Mouse (Mus musculus) intestine, postnatal 0 days (tissue): ENCODE results near the gene Cask. TPM values are rescaled to one million over a fixed set of nuclear protein-coding genes. Genes with fewer than 3 reads are reported as not detected.

Source experiments
- ATAC-seq: fragments of 200-750 bp; cut with Nextera tagmentation; 2 replicates; pipeline ENCODE4 v1.8.0; 2017; ENCODE audit warnings: mild to moderate bottlenecking, moderate TSS enrichment, moderate library complexity
- H3K27ac ChIP-seq: fragments of 300-500 bp; sonication (generic); 2 replicates; pipeline ENCODE4 v1.5.1; 2014; ENCODE audit warnings: mild to moderate bottlenecking, low read depth, low read length, moderate library complexity
- H3K27me3 ChIP-seq: fragments of 300-500 bp; sonication (generic); replicated peaks from 2 replicates; pipeline ENCODE4 v1.6.1; 2014; ENCODE audit warnings: low read length, mixed read lengths; ENCODE audit not compliant: control insufficient read depth, insufficient read depth
- H3K36me3 ChIP-seq: fragments of 300-500 bp; sonication (generic); 2 replicates; pipeline ENCODE4 v1.6.1; 2014; ENCODE audit warnings: mild to moderate bottlenecking, moderate library complexity; ENCODE audit not compliant: control insufficient read depth, insufficient read depth
- H3K4me1 ChIP-seq: fragments of 300-500 bp; sonication (generic); replicated peaks from 2 replicates; pipeline ENCODE4 v1.6.1; 2014; ENCODE audit warnings: antibody characterized with exemption, low read length, mixed read lengths; ENCODE audit not compliant: control insufficient read depth, insufficient read depth
- H3K4me2 ChIP-seq: fragments of 300-500 bp; sonication (generic); replicated peaks from 2 replicates; pipeline ENCODE4 v1.6.1; 2014; ENCODE audit warnings: low read depth, mild to moderate bottlenecking, moderate library complexity
- H3K4me3 ChIP-seq: fragments of 300-500 bp; sonication (generic); 2 replicates; pipeline ENCODE4 v1.5.1; 2014; ENCODE audit warnings: low read depth, low read length
- H3K9ac ChIP-seq: fragments of 300-500 bp; sonication (generic); 2 replicates; pipeline ENCODE4 v1.6.1; 2014; ENCODE audit warnings: mild to moderate bottlenecking, low read depth, low read length
- H3K9me3 ChIP-seq: fragments of 300-500 bp; sonication (generic); 2 replicates; pipeline ENCODE4 v1.6.1; 2016; ENCODE audit warnings: mixed run types; ENCODE audit not compliant: control insufficient read depth
- CTCF ChIP-seq: sonication (generic); IDR thresholded peaks from 2 replicates; pipeline ENCODE4 v1.5.1; 2016; ENCODE audit warnings: low read depth, mild to moderate bottlenecking, control low read depth, antibody characterized with exemption, moderate library complexity
- WGBS: fragments of 180-500 bp; shearing (Covaris S2); extraction: QIAGEN DNeasy Blood & Tissue Kit; methylation state at CpG from one replicate; pipeline ENCODE4 v1.1.7; 2014; 5-methylcytosine and 5-hydroxymethylcytosine counted together
- polyA plus RNA-seq: library from polyadenylated mRNA; unstranded; fragments of >200 nt; fragmentation: Nextera tagmentation; extraction: Ambion mirVana; gene quantifications from 2 replicates; pipeline ENCODE4 v1.2.1, GENCODE M21; 2015

The Cask gene
- polyA plus RNA-seq, 1 experiment from 2014 or later: 9.0 TPM

DNA sequence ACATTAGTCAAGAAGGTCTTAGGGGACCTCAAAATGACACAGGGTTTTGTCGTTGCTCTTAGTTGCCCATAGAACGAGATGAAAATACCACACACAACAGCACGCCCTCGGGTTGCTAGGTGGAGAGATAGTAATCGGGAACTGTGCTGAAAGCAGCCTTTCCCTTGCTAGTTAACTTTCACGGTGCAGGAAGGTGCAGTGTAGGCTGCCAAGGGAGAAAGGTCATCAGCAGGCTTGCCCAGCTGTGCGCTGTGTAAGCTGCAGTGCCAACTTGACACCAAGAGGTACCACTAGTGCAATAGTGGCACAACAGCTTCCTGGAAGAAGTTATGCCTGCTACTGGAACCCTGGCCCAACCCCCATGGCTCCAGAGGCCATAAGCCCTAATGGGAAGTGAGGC is 346.8 kb downstream of the Cask start:
- H3K4me3 ChIP-seq: no peak overlapping the region
- no peak overlapping the region for H3K4me2 ChIP-seq
- H3K36me3 ChIP-seq: no peaks in the 10 kb centered on the region
- no peak overlapping the region for H3K9ac ChIP-seq
- no peaks in the 10 kb centered on the region for H3K4me1 ChIP-seq
- H3K9me3 ChIP-seq: no peaks in the 10 kb centered on the region
- no peak for TF ChIP-seq CTCF
- no peak overlapping the region for H3K27ac ChIP-seq
- 85% methylated on average over 7 of the region's 7 CpGs for WGBS
- H3K27me3 ChIP-seq: no peaks in the 10 kb centered on the region
- no peak for ATAC-seq

DNA sequence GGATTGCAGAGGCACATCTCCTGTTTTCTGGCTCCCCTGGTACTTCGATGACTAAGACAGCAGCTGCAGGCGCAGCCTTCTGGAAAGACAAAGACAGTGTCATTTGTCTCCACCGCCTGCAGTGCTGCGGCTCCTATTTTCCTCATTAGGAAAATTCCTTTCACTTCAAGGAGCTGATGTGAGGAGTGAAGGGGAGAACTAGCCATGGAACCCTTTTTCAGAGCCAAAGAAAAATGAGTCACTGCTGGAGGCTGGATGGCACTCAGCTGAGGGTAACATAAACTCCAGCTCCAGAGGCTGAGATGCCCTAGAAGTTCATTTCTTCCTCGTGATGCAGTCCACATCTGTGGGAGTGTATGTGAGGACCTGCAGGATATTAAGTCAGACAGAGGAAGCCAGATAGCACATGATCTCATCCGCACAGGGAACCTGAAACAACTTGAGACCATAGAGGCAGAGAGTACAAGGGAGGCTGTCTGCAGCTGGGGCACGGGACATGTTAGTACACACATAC is 348.2 kb downstream of the Cask start:
- WGBS: 56% methylated on average over 7 of the region's 7 CpGs
- Histone ChIP-seq H3K4me1 (no peaks in the 10 kb centered on the region), H3K27me3 (no peaks in the 10 kb centered on the region), H3K27ac (no peak overlapping the region), H3K36me3 (no peaks in the 10 kb centered on the region), H3K9ac (no peak overlapping the region), H3K9me3 (no peaks in the 10 kb centered on the region), H3K4me2 (no peak overlapping the region), H3K4me3 (no peak overlapping the region)
- TF ChIP-seq CTCF: no peak
- no peak for ATAC-seq

DNA sequence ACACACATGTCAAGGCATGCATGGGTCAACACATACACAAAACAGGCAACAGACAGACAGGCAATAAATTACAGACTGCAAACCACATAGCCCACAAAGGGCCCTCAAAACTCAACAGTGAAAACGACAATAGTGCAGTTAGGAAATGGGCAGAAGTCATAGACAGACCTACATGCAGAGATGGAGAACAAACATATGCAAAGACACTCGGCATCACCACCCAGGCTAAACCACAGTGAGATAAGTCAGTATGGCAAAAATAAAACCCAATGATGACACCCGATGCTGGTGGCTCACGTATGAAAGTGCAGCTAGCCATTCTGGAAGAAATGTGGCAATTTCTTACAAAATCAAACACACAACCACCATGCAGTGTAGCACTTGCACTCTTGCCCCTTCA is 350.9 kb downstream of the Cask start:
- Histone ChIP-seq H3K4me2 (no peak overlapping the region), H3K4me3 (no peak overlapping the region), H3K36me3 (no peaks in the 10 kb centered on the region), H3K9me3 (no peaks in the 10 kb centered on the region), H3K27me3 (no peaks in the 10 kb centered on the region), H3K9ac (no peak overlapping the region), H3K4me1 (no peaks in the 10 kb centered on the region), H3K27ac (no peak overlapping the region)
- no peak for TF ChIP-seq CTCF
- 87% methylated on average over 4 of the region's 4 CpGs for WGBS
- no peak for ATAC-seq

GRCm38 (mm10) chrX:13494892-13495703 is 356.1 kb downstream of the Cask start:
- Histone ChIP-seq H3K4me2 (no peak overlapping the region), H3K4me3 (no peak overlapping the region), H3K27ac (no peak overlapping the region), H3K9ac (no peak overlapping the region), H3K36me3 (no peaks in the 10 kb centered on the region), H3K27me3 (no peaks in the 10 kb centered on the region), H3K9me3 (no peaks in the 10 kb centered on the region), H3K4me1 (no peaks in the 10 kb centered on the region)
- no peak for ATAC-seq
- no peak for TF ChIP-seq CTCF
- 75% methylated on average over 8 of the region's 8 CpGs for WGBS

DNA sequence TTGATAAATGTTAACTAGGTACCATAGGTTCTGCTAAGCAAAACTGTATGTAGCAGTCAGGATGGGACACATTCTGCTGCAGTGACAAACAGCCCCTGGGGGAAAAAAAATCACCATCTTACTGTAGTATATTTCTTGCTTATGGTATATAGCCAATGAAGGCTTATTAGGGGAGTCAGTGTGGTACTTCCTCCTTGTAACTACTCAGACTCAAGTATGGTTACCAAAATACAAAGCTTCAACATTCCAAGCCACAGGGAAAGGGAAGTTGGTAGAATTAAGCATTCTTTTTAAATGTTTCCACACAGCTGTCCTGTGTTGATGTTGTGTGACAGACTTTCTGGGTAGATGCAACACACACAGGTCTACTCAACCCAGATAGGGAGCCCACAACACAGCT is 358.2 kb downstream of the Cask start:
- no peak for TF ChIP-seq CTCF

GRCm38 (mm10) chrX:13490941-13491340 is 360.2 kb downstream of the Cask start:
- Histone ChIP-seq H3K27me3 (no peaks in the 10 kb centered on the region; the same call in none of the 2 replicates), H3K27ac (no peak overlapping the region), H3K4me2 (no peak overlapping the region), H3K4me1 (no peaks in the 10 kb centered on the region), H3K9ac (no peak overlapping the region), H3K4me3 (no peak overlapping the region), H3K36me3 (no peaks in the 10 kb centered on the region), H3K9me3 (no peaks in the 10 kb centered on the region)
- TF ChIP-seq CTCF: no peak
- ATAC-seq: no peak
- 54% methylated on average over 3 of the region's 3 CpGs for WGBS

More for the DNA sequence above, 358.2 kb downstream of the Cask start:
- Histone ChIP-seq H3K9me3 (no peaks in the 10 kb centered on the region), H3K27ac (no peak overlapping the region), H3K27me3 (no peaks in the 10 kb centered on the region), H3K4me3 (no peak overlapping the region), H3K4me1 (no peaks in the 10 kb centered on the region), H3K9ac (no peak overlapping the region), H3K4me2 (no peak overlapping the region), H3K36me3 (no peaks in the 10 kb centered on the region)
- ATAC-seq: no peak
